ENCODE assay signal across 8 mouse cellular contexts in the genomic region with DNA sequence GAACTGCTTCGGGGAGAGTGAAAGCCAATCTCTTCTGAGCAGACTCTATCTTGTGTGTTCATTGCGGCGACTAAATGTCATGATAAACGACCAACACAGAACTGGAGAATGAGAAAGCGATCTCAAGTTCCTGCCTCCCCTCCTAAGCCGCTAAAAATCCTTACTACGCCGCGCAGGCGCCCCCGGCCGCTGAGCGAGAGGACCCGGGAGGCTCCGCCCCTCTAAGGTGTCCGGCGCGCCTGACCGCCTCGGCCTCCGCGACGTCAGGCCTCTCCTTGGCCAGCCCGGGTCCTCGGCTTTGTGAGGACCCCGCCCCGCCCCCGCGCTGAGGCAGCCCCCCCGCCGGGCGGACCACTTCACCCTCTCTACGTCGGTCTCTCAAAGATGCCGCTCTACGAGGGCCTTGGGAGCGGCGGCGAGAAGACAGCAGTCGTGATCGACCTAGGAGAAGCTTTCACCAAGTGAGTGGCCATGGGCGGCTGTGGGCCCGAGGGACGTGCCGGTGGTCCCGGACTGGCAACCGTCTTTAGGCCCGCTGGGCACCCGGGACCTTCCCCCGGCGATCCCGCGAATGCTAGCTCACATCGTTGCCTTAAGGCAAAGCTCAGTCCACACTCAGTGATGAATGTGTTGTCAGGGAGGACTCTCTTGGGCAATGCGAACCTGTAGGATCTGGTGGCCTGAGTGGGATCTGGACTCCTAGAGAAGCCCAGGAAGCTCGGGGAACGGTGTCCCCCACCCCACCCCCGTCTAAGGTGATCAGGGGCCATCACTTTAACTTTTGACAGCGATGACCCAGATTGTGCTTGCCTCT. TPM values are rescaled to one million over a fixed set of nuclear protein-coding genes. Genes with fewer than 3 reads are reported as not detected.
DNase-seq lines count a peak whose midpoint lies in the region; ATAC-seq lines count a peak whose summit lies in the region.

Actr10 (plus strand) TSS at position 287 of the 814 bp plus-strand sequence.

- intact Hi-C loops in gastrocnemius, postnatal 14 days (cut with DNase I; ENCODE audit: low total_unique reads) = no loop called here
- intact Hi-C loops in left cerebral cortex, postnatal 10 days (cut with DNase I) = no loop called here

- peak; percentile 86 for DNase-seq in adipocyte (ENCODE audit: low spot score)
- DNase-seq in embryo, embryonic 10 days (ENCODE audit: low spot score) = peak; percentile 86
- DNase-seq in gastrocnemius, postnatal 14 days = peak; percentile 94
- DNase-seq in left cerebral cortex, postnatal 10 days (ENCODE audit: extremely low spot score in 1 of 2, low spot score in 2 of 2) = peak; percentile 91 to 98
- DNase-seq in right cerebral cortex, postnatal 25 days = peak; percentile 91
- peak; percentile 91 to 93 for DNase-seq in urinary bladder, postnatal 4 days (ENCODE audit: low spot score in 2 of 2)

- peak; percentile 86 for ATAC-seq in inflammation-experienced regulatory T-cells, adult 6 months
- ATAC-seq in megakaryocyte-erythroid progenitor cell, adult 5-6 weeks (replicated peaks; ENCODE audit: low FRiP score, low TSS enrichment, poor library complexity, severe bottlenecking) = peak; percentile 86

RNA-seq across cellular contexts. Expression of gene Actr10, which starts in this region (rescaled TPM):
- 100 to 1,000 TPM; 106 to 107 TPM for total RNA-seq in gastrocnemius, postnatal 14 days (2021)
- polyA plus RNA-seq in inflammation-experienced regulatory T-cells, adult 6 months (2017; shearing (Covaris generic)) = 100 to 1,000 TPM; 195 to 260 (median 256) TPM
- total RNA-seq in left cerebral cortex, postnatal 10 days (2021) = 100 to 1,000 TPM; 184 to 195 TPM
- 52.7 and 85.1 TPM in 2 replicates for total RNA-seq in megakaryocyte-erythroid progenitor cell, adult 5-6 weeks (2014; fragmentation: Nextera tagmentation)
- total RNA-seq in megakaryocyte-erythroid progenitor cell, adult 5-6 weeks (2017) = 54.8 and 65.0 TPM in 2 replicates

Comparison
In these comparisons a context has a peak if more than half of its experiments do, and no peak if none do; other contexts are left out.
1. Peak in every context shown above with its lines: DNase-seq and ATAC-seq.